Mouse (Mus musculus) lung, embryonic 15.5 days (tissue): Measurements from ENCODE around the gene Sipa1l3. TPM values are rescaled to one million over a fixed set of nuclear protein-coding genes. Genes with fewer than 3 reads are reported as not detected.

ENCODE experiments used
- ATAC-seq: fragments of 200-750 bp; cut with Nextera tagmentation; 2 replicates; pipeline ENCODE4 v1.8.0; 2017; ENCODE audit warnings: moderate number of reproducible peaks, borderline replicate concordance; ENCODE audit not compliant: low FRiP score, low TSS enrichment; ENCODE audit errors: extremely low read depth
- H3K27ac ChIP-seq: fragments of 300-500 bp; sonication (generic); 2 replicates; pipeline ENCODE4 v1.5.1; 2015; ENCODE audit warnings: moderate library complexity, mild to moderate bottlenecking, inconsistent platforms
- H3K27me3 ChIP-seq: fragments of 300-500 bp; sonication (generic); 2 replicates; pipeline ENCODE4 v1.6.1; 2015; ENCODE audit warnings: inconsistent platforms
- H3K36me3 ChIP-seq: fragments of 300-500 bp; sonication (generic); 2 replicates; pipeline ENCODE4 v1.6.1; 2015; ENCODE audit warnings: inconsistent platforms
- H3K4me1 ChIP-seq: fragments of 300-500 bp; sonication (generic); 2 replicates; pipeline ENCODE4 v1.6.1; 2015; ENCODE audit warnings: inconsistent platforms
- H3K4me2 ChIP-seq: fragments of 300-500 bp; sonication (generic); 2 replicates; pipeline ENCODE4 v1.6.1; 2015; ENCODE audit warnings: inconsistent platforms, mild to moderate bottlenecking, moderate library complexity
- H3K4me3 ChIP-seq: fragments of 300-500 bp; sonication (generic); 2 replicates; pipeline ENCODE4 v1.5.1; 2015; ENCODE audit warnings: mild to moderate bottlenecking, inconsistent platforms
- H3K9ac ChIP-seq: fragments of 300-500 bp; sonication (generic); 2 replicates; pipeline ENCODE4 v1.6.1; 2015; ENCODE audit warnings: inconsistent platforms
- H3K9me3 ChIP-seq: fragments of 300-500 bp; sonication (generic); 2 replicates; pipeline ENCODE4 v1.6.1; 2016; ENCODE audit warnings: inconsistent platforms
- WGBS: fragments of 180-500 bp; shearing (Covaris S2); methylation state at CpG from one replicate; pipeline ENCODE4 v1.1.7; 2015; 5-methylcytosine and 5-hydroxymethylcytosine counted together
- polyA plus RNA-seq: library from polyadenylated mRNA; unstranded; fragments of >200 nt; fragmentation: Nextera tagmentation; extraction: Ambion mirVana; gene quantifications from 2 replicates; pipeline ENCODE4 v1.2.1, GENCODE M21; 2015

Sipa1l3 gene
- polyA plus RNA-seq, 1 experiment from 2014 or later: 25.1 TPM

DNA sequence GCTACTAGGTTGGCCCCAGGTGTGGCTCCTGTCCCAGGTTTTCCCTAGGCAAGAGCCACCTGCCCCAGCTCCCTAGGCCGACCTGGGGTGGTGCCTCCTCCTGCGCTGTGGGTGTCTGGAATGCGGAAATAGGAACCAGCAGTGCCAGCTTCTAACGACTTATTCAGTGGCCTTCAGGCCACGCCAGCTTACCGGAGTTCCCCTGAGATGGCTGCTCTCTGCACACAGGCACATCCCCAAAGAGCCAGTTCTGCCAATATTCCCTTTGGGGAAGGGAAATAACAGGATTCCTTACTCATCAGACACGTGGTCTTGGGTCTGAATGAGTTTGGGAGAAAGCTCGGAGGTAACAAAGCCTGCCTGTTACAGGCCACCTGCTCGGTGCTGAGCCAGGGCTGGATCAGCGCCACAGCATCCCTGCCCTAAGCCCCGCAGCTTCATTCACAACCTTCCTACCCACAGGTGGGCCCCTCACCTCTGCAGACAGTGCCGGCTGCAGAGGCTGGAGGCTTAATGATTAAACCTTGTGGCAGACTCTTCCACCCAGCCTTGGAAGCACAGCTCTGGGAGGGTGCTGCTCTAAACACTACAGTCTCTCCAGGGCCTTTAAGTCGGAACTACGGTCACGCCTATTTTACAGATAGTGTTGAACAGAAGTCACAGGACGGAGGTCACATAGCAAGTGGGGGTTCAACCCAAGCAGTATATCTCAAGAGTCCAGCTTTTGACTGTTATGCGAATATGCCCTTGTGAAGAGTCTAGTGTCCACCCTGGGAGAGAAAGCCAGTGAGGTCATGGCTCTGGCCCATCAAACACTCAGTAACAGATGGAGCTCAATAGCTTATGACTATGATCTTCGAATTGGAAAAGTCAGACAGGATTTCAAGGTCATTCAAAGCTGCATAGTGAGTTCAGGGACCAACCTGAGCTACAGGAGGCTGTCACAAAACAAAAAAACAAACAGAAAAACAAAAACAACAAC is 12.8 kb downstream of the Sipa1l3 start:
- Histone ChIP-seq H3K27me3 (no peaks in the 10 kb centered on the region), H3K27ac (peak overlapping the region; percentile 94)

GRCm38 (mm10) chr7:29504683-29505290 is 13.7 kb downstream of the Sipa1l3 start:
- Histone ChIP-seq H3K27ac (peak overlapping the region; percentile 94), H3K9ac (no peak overlapping the region; the same call in 1 of the 2 replicates), H3K36me3 (no peaks in the 10 kb centered on the region), H3K27me3 (no peaks in the 10 kb centered on the region), H3K4me3 (no peak overlapping the region), H3K9me3 (no peaks in the 10 kb centered on the region), H3K4me1 (peaks cover 63% of the 10 kb centered on the region), H3K4me2 (peak overlapping the region; percentile 45)
- 55% methylated on average over 7 of the region's 7 CpGs for WGBS
- ATAC-seq: peak; percentile 59

More for the DNA sequence above, 12.8 kb downstream of the Sipa1l3 start:
- peaks cover 67% of the 10 kb centered on the region for H3K4me1 ChIP-seq
- H3K4me3 ChIP-seq: peak overlapping the region; percentile 5; the same call in 1 of the 2 replicates
- WGBS: 32% methylated on average over 18 of the region's 18 CpGs
- ATAC-seq: peak; percentile 84
- H3K4me2 ChIP-seq: peak overlapping the region; percentile 45
- H3K9ac ChIP-seq: no peak overlapping the region
- no peaks in the 10 kb centered on the region for H3K9me3 ChIP-seq
- H3K36me3 ChIP-seq: no peaks in the 10 kb centered on the region

DNA sequence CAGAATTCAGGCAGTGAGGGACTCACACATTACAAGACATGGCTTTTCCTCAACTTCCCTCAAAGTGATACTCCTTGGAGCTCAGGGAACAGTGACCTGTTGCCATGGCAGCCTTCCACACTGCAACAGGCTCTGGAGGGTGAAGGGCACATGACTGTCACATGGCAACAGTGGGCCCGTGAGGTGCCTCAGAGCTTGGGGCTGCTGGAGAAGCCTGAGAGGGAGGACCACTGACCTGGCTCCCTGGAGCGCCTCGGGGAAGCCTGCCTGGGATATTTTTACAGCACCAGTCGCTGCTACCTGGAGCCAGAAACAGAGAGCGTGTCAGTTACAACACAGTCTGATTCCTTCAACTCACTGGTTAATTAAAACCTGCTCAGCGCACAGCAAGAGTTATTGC is 14.8 kb downstream of the Sipa1l3 start:
- Histone ChIP-seq H3K27ac (peak overlapping the region; percentile 94), H3K9ac (no peak overlapping the region), H3K4me1 (peaks cover 52% of the 10 kb centered on the region), H3K4me3 (no peak overlapping the region), H3K36me3 (no peaks in the 10 kb centered on the region), H3K27me3 (no peaks in the 10 kb centered on the region), H3K4me2 (peak overlapping the region; percentile 45; the same call in 1 of the 2 replicates), H3K9me3 (no peaks in the 10 kb centered on the region)
- 54% methylated on average over 6 of the region's 6 CpGs for WGBS
- ATAC-seq: no peak

DNA sequence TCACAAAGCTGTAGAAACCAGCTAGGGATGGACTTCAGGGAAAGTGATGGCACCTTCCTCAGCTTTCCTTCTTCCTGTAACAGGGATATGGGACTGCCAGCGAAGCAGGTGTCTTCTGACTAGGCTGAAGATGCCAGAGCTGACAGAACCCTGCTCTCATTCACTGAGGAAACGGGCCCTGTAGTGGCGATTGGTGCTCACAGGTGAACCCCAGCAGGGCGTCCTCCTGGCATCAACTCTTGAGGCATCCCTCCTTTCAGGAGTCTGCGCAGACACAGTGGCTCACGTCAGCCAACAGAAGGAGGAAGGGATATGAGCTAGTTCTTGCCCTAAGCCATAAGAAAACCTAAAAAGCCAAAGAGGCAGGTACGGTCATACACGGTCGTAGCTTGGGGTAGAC is 17.2 kb downstream of the Sipa1l3 start:
- Histone ChIP-seq H3K4me3 (no peak overlapping the region), H3K4me2 (no peak overlapping the region), H3K9me3 (no peaks in the 10 kb centered on the region), H3K36me3 (no peaks in the 10 kb centered on the region), H3K9ac (no peak overlapping the region), H3K27me3 (no peaks in the 10 kb centered on the region), H3K4me1 (peaks cover 50% of the 10 kb centered on the region), H3K27ac (no peak overlapping the region)
- WGBS: 86% methylated on average over 9 of the region's 9 CpGs
- no peak for ATAC-seq

- Histone ChIP-seq H3K36me3 (no peaks in the 10 kb centered on the region), H3K4me1 (peaks cover 41% of the 10 kb centered on the region), H3K4me3 (no peak overlapping the region), H3K4me2 (no peak overlapping the region), H3K27ac (no peak overlapping the region), H3K27me3 (no peaks in the 10 kb centered on the region), H3K9me3 (no peaks in the 10 kb centered on the region), H3K9ac (no peak overlapping the region)
- WGBS: 66% methylated on average over 6 of the region's 6 CpGs
- no peak for ATAC-seq
Measured at GRCm38 (mm10) chr7:29499071-29499470, 19.4 kb downstream of the Sipa1l3 start.

GRCm38 (mm10) chr7:29496953-29497590 is 21.4 kb downstream of the Sipa1l3 start:
- peaks cover 29% of the 10 kb centered on the region for H3K4me1 ChIP-seq
- no peak overlapping the region for H3K4me3 ChIP-seq
- H3K27me3 ChIP-seq: no peaks in the 10 kb centered on the region
- H3K4me2 ChIP-seq: no peak overlapping the region
- H3K9ac ChIP-seq: no peak overlapping the region
- H3K27ac ChIP-seq: peak overlapping the region; percentile 35; the same call in 1 of the 2 replicates
- peak; percentile 24; the same call in 1 of the 2 replicates for ATAC-seq
- H3K36me3 ChIP-seq: no peaks in the 10 kb centered on the region
- 59% methylated on average over 10 of the region's 10 CpGs for WGBS
- no peaks in the 10 kb centered on the region for H3K9me3 ChIP-seq

GRCm38 (mm10) chr7:29496332-29496731 is 22.1 kb downstream of the Sipa1l3 start:
- no peaks in the 10 kb centered on the region for H3K27me3 ChIP-seq

DNA sequence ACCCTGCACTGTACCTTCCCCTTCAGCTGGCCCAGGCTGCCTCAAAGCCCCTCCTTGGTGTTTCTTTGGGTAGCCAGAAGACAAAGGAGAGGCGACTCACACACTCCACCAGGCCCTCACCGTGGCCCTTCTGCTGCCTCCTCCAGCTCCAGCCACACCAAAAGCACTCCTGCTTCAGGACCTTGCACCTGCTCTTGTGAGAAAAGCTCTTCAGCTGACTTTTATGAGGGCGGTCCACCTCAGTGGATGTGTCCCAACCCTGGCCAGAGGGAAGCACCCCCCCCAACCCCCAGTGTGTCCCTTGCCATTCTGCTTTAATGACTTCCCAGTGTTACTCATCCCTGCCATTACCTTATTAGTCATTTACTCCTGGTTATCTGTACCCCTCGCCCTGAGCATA is 22.6 kb downstream of the Sipa1l3 start:
- H3K9ac ChIP-seq: no peak overlapping the region
- no peaks in the 10 kb centered on the region for H3K36me3 ChIP-seq
- H3K4me1 ChIP-seq: peaks cover 30% of the 10 kb centered on the region
- 45% methylated on average over 4 of the region's 4 CpGs for WGBS
- H3K9me3 ChIP-seq: no peaks in the 10 kb centered on the region
- ATAC-seq: no peak
- peak overlapping the region; percentile 39; the same call in 1 of the 2 replicates for H3K27ac ChIP-seq
- H3K27me3 ChIP-seq: no peaks in the 10 kb centered on the region
- no peak overlapping the region for H3K4me3 ChIP-seq
- no peak overlapping the region for H3K4me2 ChIP-seq

More at GRCm38 (mm10) chr7:29496332-29496731, 22.1 kb downstream of the Sipa1l3 start:
- no peak for ATAC-seq
- Histone ChIP-seq H3K9me3 (no peaks in the 10 kb centered on the region), H3K4me3 (no peak overlapping the region), H3K9ac (no peak overlapping the region), H3K27ac (peak overlapping the region; percentile 35; the same call in 1 of the 2 replicates), H3K4me1 (peaks cover 27% of the 10 kb centered on the region), H3K4me2 (no peak overlapping the region), H3K36me3 (no peaks in the 10 kb centered on the region)
- 49% methylated on average over 4 of the region's 4 CpGs for WGBS

DNA sequence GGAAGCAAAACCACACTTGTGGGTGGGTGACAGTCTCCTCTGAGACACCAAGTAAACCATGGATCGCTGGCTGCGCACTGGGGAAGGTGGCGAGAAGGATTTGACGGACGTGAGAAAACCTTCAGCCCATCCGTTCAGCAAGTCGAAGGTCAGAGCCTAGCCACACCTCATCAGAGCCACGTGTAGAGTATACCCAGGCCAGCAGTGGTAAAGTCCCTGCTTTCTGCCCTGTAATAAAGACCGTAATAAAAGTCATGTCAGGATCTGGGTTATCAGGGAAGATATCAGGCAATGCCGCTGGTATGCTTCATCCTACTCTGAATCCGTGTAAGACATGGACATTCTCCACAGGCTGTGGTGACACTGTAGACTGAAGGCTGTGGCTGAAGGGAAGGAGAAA is 23.6 kb downstream of the Sipa1l3 start:
- Histone ChIP-seq H3K9ac (no peak overlapping the region), H3K27me3 (no peaks in the 10 kb centered on the region), H3K27ac (no peak overlapping the region), H3K4me2 (no peak overlapping the region), H3K9me3 (no peaks in the 10 kb centered on the region), H3K4me3 (no peak overlapping the region), H3K4me1 (peaks cover 38% of the 10 kb centered on the region), H3K36me3 (no peaks in the 10 kb centered on the region)
- WGBS: 85% methylated on average over 11 of the region's 11 CpGs
- ATAC-seq: no peak

- Histone ChIP-seq H3K4me3 (no peak overlapping the region), H3K36me3 (no peaks in the 10 kb centered on the region), H3K9me3 (no peaks in the 10 kb centered on the region), H3K27ac (no peak overlapping the region), H3K9ac (no peak overlapping the region), H3K4me1 (peaks cover 46% of the 10 kb centered on the region), H3K4me2 (no peak overlapping the region), H3K27me3 (no peaks in the 10 kb centered on the region)
- no peak for ATAC-seq
- WGBS: 79% methylated on average over 5 of the region's 5 CpGs
Measured at GRCm38 (mm10) chr7:29494015-29494414, 24.4 kb downstream of the Sipa1l3 start.

- H3K9me3 ChIP-seq: no peaks in the 10 kb centered on the region
- H3K27ac ChIP-seq: no peak overlapping the region
- H3K27me3 ChIP-seq: no peaks in the 10 kb centered on the region
- H3K4me3 ChIP-seq: no peak overlapping the region
- ATAC-seq: no peak
- whole genome bisulfite sequencing: 75% methylated on average over 1 of the region's 1 CpGs
- no peak overlapping the region for H3K4me2 ChIP-seq
- H3K36me3 ChIP-seq: no peaks in the 10 kb centered on the region
- no peak overlapping the region for H3K9ac ChIP-seq
- H3K4me1 ChIP-seq: peaks cover 51% of the 10 kb centered on the region
Measured at GRCm38 (mm10) chr7:29492992-29493391, 25.4 kb downstream of the Sipa1l3 start.
